Mouse (Mus musculus): ENCODE results near the gene Ints5. TPM values are rescaled to one million over a fixed set of nuclear protein-coding genes. Genes with fewer than 3 reads are reported as not detected.

The Ints5 gene
- polyA plus RNA-seq, 1 experiment from 2014 or later: 46.5 TPM

GRCm38 (mm10) chr19:8872266-8872840 is 20.5 kb upstream of the Ints5 start:
- Histone ChIP-seq H3K36me3 (ENCODE audit: insufficient read depth) (peaks cover 37% of the 10 kb centered on the region), H3K4me3 (ENCODE audit: low read depth, low read length) (peak overlapping the region; percentile 98), H3K4me1 (ENCODE audit: insufficient read depth) (peaks cover 6% of the 10 kb centered on the region; the same call in 1 of the 2 replicates), H3K27me3 (ENCODE audit: insufficient read depth, low read length) (no peaks in the 10 kb centered on the region), H3K27ac (ENCODE audit: low read depth) (peak overlapping the region; percentile 76), H3K9me3 (ENCODE audit: low read depth, low read length) (no peaks in the 10 kb centered on the region), H3K4me2 (peak overlapping the region; percentile 93), H3K9ac (peak overlapping the region; percentile 94)
- WGBS: 66% methylated on average over 10 of the region's 10 CpGs
- DNase-seq (no peak), ATAC-seq (ENCODE audit: insufficient read depth) (no peak)
- TF ChIP-seq CTCF (IDR thresholded peaks at IDR 0.05; ENCODE audit: low read depth): no peak

- H3K27ac ChIP-seq (ENCODE audit: low read depth): no peak overlapping the region
- peaks cover 37% of the 10 kb centered on the region for H3K36me3 ChIP-seq (ENCODE audit: insufficient read depth)
- ATAC-seq (ENCODE audit: insufficient read depth): no peak
- no peak overlapping the region for H3K4me3 ChIP-seq (ENCODE audit: low read depth, low read length)
- no peaks in the 10 kb centered on the region for H3K9me3 ChIP-seq (ENCODE audit: low read depth, low read length)
- no peak for TF ChIP-seq CTCF (IDR thresholded peaks at IDR 0.05; ENCODE audit: low read depth)
- peaks cover 6% of the 10 kb centered on the region; the same call in 1 of the 2 replicates for H3K4me1 ChIP-seq (ENCODE audit: insufficient read depth)
- WGBS: 89% methylated on average over 7 of the region's 7 CpGs
- H3K4me2 ChIP-seq: no peak overlapping the region
- no peak for DNase-seq
- no peaks in the 10 kb centered on the region for H3K27me3 ChIP-seq (ENCODE audit: insufficient read depth, low read length)
- no peak overlapping the region for H3K9ac ChIP-seq
Observed at GRCm38 (mm10) chr19:8875031-8875430, 17.8 kb upstream of the Ints5 start.

- under 1% methylated on average over 42 of the region's 42 CpGs for WGBS
- H3K36me3 ChIP-seq (ENCODE audit: insufficient read depth): peaks cover 15% of the 10 kb centered on the region
Observed at GRCm38 (mm10) chr19:8880311-8881033, 12.3 kb upstream of the Ints5 start, which contains the start of gene Uqcc3. Uqcc3 (minus strand) TSS chr19:8880923.

GRCm38 (mm10) chr19:8881034-8881392 is 11.8 kb upstream of the Ints5 start:
- Histone ChIP-seq H3K36me3 (ENCODE audit: insufficient read depth) (peaks cover 10% of the 10 kb centered on the region), H3K9me3 (ENCODE audit: low read depth, low read length) (no peaks in the 10 kb centered on the region), H3K27ac (ENCODE audit: low read depth) (0 out of 2 replicates have a peak overlapping the region, but pooled peaks have one; percentile 83), H3K4me2 (peak overlapping the region; percentile 87), H3K4me3 (ENCODE audit: low read depth, low read length) (peak overlapping the region; percentile 82), H3K27me3 (ENCODE audit: insufficient read depth, low read length) (no peaks in the 10 kb centered on the region), H3K9ac (peak overlapping the region; percentile 90), H3K4me1 (ENCODE audit: insufficient read depth) (no peaks in the 10 kb centered on the region)
- ATAC-seq (ENCODE audit: insufficient read depth) (peak; percentile 43), DNase-seq (no peak)
- no peak for TF ChIP-seq CTCF (IDR thresholded peaks at IDR 0.05; ENCODE audit: low read depth)
- 10% methylated on average over 3 of the region's 3 CpGs for WGBS

More at GRCm38 (mm10) chr19:8880311-8881033, 12.3 kb upstream of the Ints5 start, which contains the start of gene Uqcc3:
- no peaks in the 10 kb centered on the region for H3K9me3 ChIP-seq (ENCODE audit: low read depth, low read length)
- H3K27me3 ChIP-seq (ENCODE audit: insufficient read depth, low read length): no peaks in the 10 kb centered on the region
- DNase-seq: peak; percentile 92
- no peak for TF ChIP-seq CTCF (IDR thresholded peaks at IDR 0.05; ENCODE audit: low read depth)
- H3K9ac ChIP-seq: peak within 1 kb of the TSS; percentile 90
- peak within 1 kb of the TSS; percentile 82 for H3K4me3 ChIP-seq (ENCODE audit: low read depth, low read length)
- peak; percentile 97 for ATAC-seq (ENCODE audit: insufficient read depth)
- H3K27ac ChIP-seq (ENCODE audit: low read depth): peak within 1 kb of the TSS; percentile 83; the same call in 1 of the 2 replicates
- H3K4me1 ChIP-seq (ENCODE audit: insufficient read depth): no peaks in the 10 kb centered on the region
- H3K4me2 ChIP-seq: peak within 1 kb of the TSS; percentile 87

GRCm38 (mm10) chr19:8883616-8884015 is 9.2 kb upstream of the Ints5 start, which contains the start of the genes Lbhd1 and Gm49403:
Lbhd1 (plus strand) TSS chr19:8883732.
Gm49403 (plus strand) TSS chr19:8883930.
- Histone ChIP-seq H3K36me3 (ENCODE audit: insufficient read depth) (no peaks in the 10 kb centered on the region), H3K9me3 (ENCODE audit: low read depth, low read length) (no peaks in the 10 kb centered on the region), H3K4me2 (no peak within 1 kb of the TSS), H3K4me1 (ENCODE audit: insufficient read depth) (no peaks in the 10 kb centered on the region), H3K4me3 (ENCODE audit: low read depth, low read length) (no peak within 1 kb of the TSS), H3K27ac (ENCODE audit: low read depth) (no peak within 1 kb of the TSS), H3K27me3 (ENCODE audit: insufficient read depth, low read length) (no peaks in the 10 kb centered on the region), H3K9ac (no peak within 1 kb of the TSS)
- ATAC-seq (ENCODE audit: insufficient read depth) (no peak), DNase-seq (no peak)
- 71% methylated on average over 3 of the region's 3 CpGs for WGBS
- TF ChIP-seq CTCF (IDR thresholded peaks at IDR 0.05; ENCODE audit: low read depth): no peak

GRCm38 (mm10) chr19:8886916-8887584 is 5.8 kb upstream of the Ints5 start:
- 59% methylated on average over 1 of the region's 1 CpGs for WGBS
- peak overlapping the region; percentile 92 for H3K4me2 ChIP-seq
- peak overlapping the region; percentile 71 for H3K4me3 ChIP-seq (ENCODE audit: low read depth, low read length)

More at GRCm38 (mm10) chr19:8886916-8887584, 5.8 kb upstream of the Ints5 start:
- Histone ChIP-seq H3K27ac (ENCODE audit: low read depth) (peak overlapping the region; percentile 92), H3K9ac (peak overlapping the region; percentile 89), H3K36me3 (ENCODE audit: insufficient read depth) (peaks cover 21% of the 10 kb centered on the region), H3K4me1 (ENCODE audit: insufficient read depth) (no peaks in the 10 kb centered on the region), H3K27me3 (ENCODE audit: insufficient read depth, low read length) (no peaks in the 10 kb centered on the region), H3K9me3 (ENCODE audit: low read depth, low read length) (no peaks in the 10 kb centered on the region)
- ATAC-seq (ENCODE audit: insufficient read depth) (no peak), DNase-seq (no peak)
- TF ChIP-seq CTCF (IDR thresholded peaks at IDR 0.05; ENCODE audit: low read depth): no peak

All from lung, embryonic 14.5 days (tissue).